Mouse (Mus musculus) lung, postnatal 14 days (tissue): Measurements from ENCODE around the gene Cdhr3.
A peak's percentile ranks its signal among the peaks of the same experiment; 100 is the strongest.
"Not testable (repeated sequence)": the region's sequence is repeated elsewhere in the genome, so short reads cannot be mapped to it uniquely, and the experiment has no call there.

Experiments used
- DNase-seq: peaks from one replicate; pipeline ENCODE4 v3.0.0; 2021

The Cdhr3 gene

GRCm38 (mm10) chr12:33071901-33072672, 20.6 kb downstream of the Cdhr3 start:
- no peak for DNase-seq

GRCm38 (mm10) chr12:33068977-33069376, 23.7 kb downstream of the Cdhr3 start:
- DNase-seq, result no peak

- no peak for DNase-seq
These were observed 26.3 kb downstream of the Cdhr3 start for GRCm38 (mm10) chr12:33066355-33066754.

- DNase-seq, result no peak
These were observed 27.5 kb downstream of the Cdhr3 start for GRCm38 (mm10) chr12:33065162-33065561.

GRCm38 (mm10) chr12:33064266-33064665, 28.4 kb downstream of the Cdhr3 start:
- no peak for DNase-seq

- DNase-seq, result no peak
These were observed 29.4 kb downstream of the Cdhr3 start for GRCm38 (mm10) chr12:33063250-33063649.

- DNase-seq, result not testable (repeated sequence)
These were observed 30.3 kb downstream of the Cdhr3 start for GRCm38 (mm10) chr12:33062379-33062778.

- DNase-seq, result no peak
These were observed 31.0 kb downstream of the Cdhr3 start for GRCm38 (mm10) chr12:33061651-33062050.

GRCm38 (mm10) chr12:33057231-33058048, 35.2 kb downstream of the Cdhr3 start:
- DNase-seq, result peak; percentile 16

- DNase-seq, result no peak
These were observed 36.1 kb downstream of the Cdhr3 start for GRCm38 (mm10) chr12:33056574-33056973.

- DNase-seq, result no peak
These were observed 36.6 kb downstream of the Cdhr3 start for GRCm38 (mm10) chr12:33056074-33056473.

- no peak for DNase-seq
These were observed 38.9 kb downstream of the Cdhr3 start for GRCm38 (mm10) chr12:33053746-33054145.

- no peak for DNase-seq
These were observed 39.4 kb downstream of the Cdhr3 start for GRCm38 (mm10) chr12:33053311-33053710.

GRCm38 (mm10) chr12:33048391-33048790, 44.3 kb downstream of the Cdhr3 start:
- DNase-seq, result no peak

GRCm38 (mm10) chr12:33046434-33046833, 46.2 kb downstream of the Cdhr3 start:
- no peak for DNase-seq

- DNase-seq, result no peak
These were observed 46.9 kb downstream of the Cdhr3 start for GRCm38 (mm10) chr12:33045533-33046361.

- DNase-seq, result no peak
These were observed 51.2 kb downstream of the Cdhr3 start for GRCm38 (mm10) chr12:33041476-33041875.

GRCm38 (mm10) chr12:33040811-33041210, 51.9 kb downstream of the Cdhr3 start:
- no peak for DNase-seq

- DNase-seq, result no peak
These were observed 54.0 kb downstream of the Cdhr3 start for GRCm38 (mm10) chr12:33038676-33039075.

GRCm38 (mm10) chr12:33035719-33036521, 56.8 kb downstream of the Cdhr3 start:
- peak; percentile 59 for DNase-seq

GRCm38 (mm10) chr12:33035089-33035718, 57.5 kb downstream of the Cdhr3 start:
- DNase-seq, result no peak
